Mouse (Mus musculus): Measurements from ENCODE around the gene Fsd1. TPM values are rescaled to one million over a fixed set of nuclear protein-coding genes. Genes with fewer than 3 reads are reported as not detected.

Fsd1 gene
- polyA plus RNA-seq, 1 experiment from 2014 or later: 5.0 TPM

- 15% methylated on average over 9 of the region's 9 CpGs for WGBS
- Histone ChIP-seq H3K4me3 (peak overlapping the region; percentile 83), H3K9ac (0 out of 2 replicates have a peak overlapping the region, but pooled peaks have one; percentile 90)
Observed at GRCm38 (mm10) chr17:56010681-56011080, 24.4 kb downstream of the Fsd1 start.

GRCm38 (mm10) chr17:56011441-56011840 lies 25.1 kb downstream of the Fsd1 start:
- 80% methylated on average over 7 of the region's 7 CpGs for WGBS
- Histone ChIP-seq H3K27ac (replicated peaks) (no peak overlapping the region), H3K4me2 (no peak overlapping the region), H3K36me3 (peaks cover 55% of the 10 kb centered on the region), H3K4me3 (no peak overlapping the region), H3K27me3 (replicated peaks) (no peaks in the 10 kb centered on the region), H3K4me1 (peaks cover 24% of the 10 kb centered on the region), H3K9me3 (no peaks in the 10 kb centered on the region), H3K9ac (no peak overlapping the region)
- ATAC-seq (ENCODE audit: extremely low read depth, insufficient number of reproducible peaks, low FRiP score, low TSS enrichment): no peak

More at GRCm38 (mm10) chr17:56010681-56011080, 24.4 kb downstream of the Fsd1 start:
- Histone ChIP-seq H3K36me3 (peaks cover 47% of the 10 kb centered on the region), H3K4me2 (peak overlapping the region; percentile 99), H3K27ac (replicated peaks) (no peak overlapping the region), H3K27me3 (replicated peaks) (no peaks in the 10 kb centered on the region), H3K4me1 (peaks cover 24% of the 10 kb centered on the region), H3K9me3 (no peaks in the 10 kb centered on the region)
- ATAC-seq (ENCODE audit: extremely low read depth, insufficient number of reproducible peaks, low FRiP score, low TSS enrichment): no peak

GRCm38 (mm10) chr17:56015293-56015692 lies 29.0 kb downstream of the Fsd1 start:
- Histone ChIP-seq H3K27ac (replicated peaks) (no peak overlapping the region), H3K36me3 (peaks cover 93% of the 10 kb centered on the region), H3K4me3 (no peak overlapping the region), H3K27me3 (replicated peaks) (no peaks in the 10 kb centered on the region), H3K4me2 (no peak overlapping the region), H3K4me1 (peaks cover 4% of the 10 kb centered on the region), H3K9ac (no peak overlapping the region), H3K9me3 (no peaks in the 10 kb centered on the region)
- no peak for ATAC-seq (ENCODE audit: extremely low read depth, insufficient number of reproducible peaks, low FRiP score, low TSS enrichment)
- 85% methylated on average over 9 of the region's 9 CpGs for WGBS

- no peaks in the 10 kb centered on the region for H3K9me3 ChIP-seq
- ATAC-seq (ENCODE audit: extremely low read depth, insufficient number of reproducible peaks, low FRiP score, low TSS enrichment): no peak
Observed at GRCm38 (mm10) chr17:56016382-56016781, 30.1 kb downstream of the Fsd1 start.

GRCm38 (mm10) chr17:56016793-56017785 lies 30.8 kb downstream of the Fsd1 start:
- Histone ChIP-seq H3K4me1 (peaks cover 13% of the 10 kb centered on the region), H3K27ac (replicated peaks) (no peak overlapping the region), H3K27me3 (replicated peaks) (no peaks in the 10 kb centered on the region), H3K4me2 (no peak overlapping the region), H3K36me3 (peaks cover 83% of the 10 kb centered on the region), H3K9me3 (no peaks in the 10 kb centered on the region), H3K4me3 (no peak overlapping the region), H3K9ac (no peak overlapping the region)
- WGBS: 82% methylated on average over 15 of the region's 15 CpGs
- no peak for ATAC-seq (ENCODE audit: extremely low read depth, insufficient number of reproducible peaks, low FRiP score, low TSS enrichment)

More at GRCm38 (mm10) chr17:56016382-56016781, 30.1 kb downstream of the Fsd1 start:
- no peak overlapping the region for H3K4me2 ChIP-seq
- no peak overlapping the region for H3K4me3 ChIP-seq
- H3K4me1 ChIP-seq: peaks cover 6% of the 10 kb centered on the region
- 86% methylated on average over 8 of the region's 8 CpGs for WGBS
- H3K27ac ChIP-seq (replicated peaks): no peak overlapping the region
- peaks cover 88% of the 10 kb centered on the region for H3K36me3 ChIP-seq
- H3K27me3 ChIP-seq (replicated peaks): no peaks in the 10 kb centered on the region
- no peak overlapping the region for H3K9ac ChIP-seq

- Histone ChIP-seq H3K27ac (replicated peaks) (no peak overlapping the region), H3K4me1 (peaks cover 21% of the 10 kb centered on the region), H3K4me2 (no peak overlapping the region), H3K9me3 (no peaks in the 10 kb centered on the region), H3K4me3 (no peak overlapping the region), H3K27me3 (replicated peaks) (no peaks in the 10 kb centered on the region), H3K9ac (no peak overlapping the region), H3K36me3 (peaks cover 84% of the 10 kb centered on the region)
- WGBS: 85% methylated on average over 7 of the region's 7 CpGs
- no peak for ATAC-seq (ENCODE audit: extremely low read depth, insufficient number of reproducible peaks, low FRiP score, low TSS enrichment)
Observed at GRCm38 (mm10) chr17:56017848-56018247, 31.5 kb downstream of the Fsd1 start.

- H3K4me1 ChIP-seq: peaks cover 28% of the 10 kb centered on the region
- no peak overlapping the region for H3K4me3 ChIP-seq
- H3K27ac ChIP-seq (replicated peaks): no peak overlapping the region
- H3K36me3 ChIP-seq: peaks cover 82% of the 10 kb centered on the region
- H3K4me2 ChIP-seq: no peak overlapping the region
- H3K9ac ChIP-seq: no peak overlapping the region
- 69% methylated on average over 20 of the region's 20 CpGs for WGBS
- no peak for ATAC-seq (ENCODE audit: extremely low read depth, insufficient number of reproducible peaks, low FRiP score, low TSS enrichment)
- H3K27me3 ChIP-seq (replicated peaks): no peaks in the 10 kb centered on the region
- H3K9me3 ChIP-seq: no peaks in the 10 kb centered on the region
Observed at GRCm38 (mm10) chr17:56018347-56019131, 32.2 kb downstream of the Fsd1 start.

- WGBS: 83% methylated on average over 6 of the region's 6 CpGs
- H3K4me1 ChIP-seq: peaks cover 48% of the 10 kb centered on the region
- peaks cover 66% of the 10 kb centered on the region for H3K36me3 ChIP-seq
- H3K9ac ChIP-seq: peak overlapping the region; percentile 2; the same call in 1 of the 2 replicates
- no peaks in the 10 kb centered on the region for H3K9me3 ChIP-seq
- no peak for ATAC-seq (ENCODE audit: extremely low read depth, insufficient number of reproducible peaks, low FRiP score, low TSS enrichment)
- no peaks in the 10 kb centered on the region for H3K27me3 ChIP-seq (replicated peaks)
- H3K4me3 ChIP-seq: no peak overlapping the region
- no peak overlapping the region for H3K4me2 ChIP-seq
- no peak overlapping the region for H3K27ac ChIP-seq (replicated peaks)
Observed at GRCm38 (mm10) chr17:56020400-56021084, 34.2 kb downstream of the Fsd1 start.

GRCm38 (mm10) chr17:56021161-56021910 lies 35.0 kb downstream of the Fsd1 start:
- no peak for ATAC-seq (ENCODE audit: extremely low read depth, insufficient number of reproducible peaks, low FRiP score, low TSS enrichment)
- no peak overlapping the region for H3K4me3 ChIP-seq
- peaks cover 58% of the 10 kb centered on the region for H3K36me3 ChIP-seq
- no peak overlapping the region for H3K4me2 ChIP-seq
- H3K27me3 ChIP-seq (replicated peaks): no peaks in the 10 kb centered on the region
- whole genome bisulfite sequencing: 73% methylated on average over 4 of the region's 4 CpGs
- no peaks in the 10 kb centered on the region for H3K9me3 ChIP-seq
- H3K27ac ChIP-seq (replicated peaks): no peak overlapping the region
- no peak overlapping the region for H3K9ac ChIP-seq
- H3K4me1 ChIP-seq: peaks cover 56% of the 10 kb centered on the region

- Histone ChIP-seq H3K4me2 (no peak overlapping the region), H3K27ac (replicated peaks) (0 out of 2 replicates have a peak overlapping the region, but pooled peaks have one; percentile 54), H3K4me3 (no peak overlapping the region), H3K9ac (no peak overlapping the region), H3K9me3 (no peaks in the 10 kb centered on the region), H3K27me3 (replicated peaks) (no peaks in the 10 kb centered on the region), H3K4me1 (peaks cover 66% of the 10 kb centered on the region), H3K36me3 (peaks cover 48% of the 10 kb centered on the region)
- no peak for ATAC-seq (ENCODE audit: extremely low read depth, insufficient number of reproducible peaks, low FRiP score, low TSS enrichment)
- 82% methylated on average over 2 of the region's 2 CpGs for WGBS
Observed at GRCm38 (mm10) chr17:56022131-56022988, 36.1 kb downstream of the Fsd1 start.
